Mouse (Mus musculus) ovary, adult 18-20 months (tissue): ENCODE results near the gene Elp4.
A peak's percentile ranks its signal among the peaks of the same experiment; 100 is the strongest.

Experiments used
- DNase-seq: peaks from one replicate; pipeline ENCODE4 v3.0.0; 2022; ENCODE audit warnings: low spot score, mixed read lengths

Gene Elp4

GRCm38 (mm10) chr2:105903896-105904756, at the start of gene Elp4, which contains the start of gene Immp1l:
TSS of gene Elp4 (minus strand) at chr2:105904564.
TSS of gene Immp1l (plus strand) at chr2:105904638.
- peak; percentile 94 for DNase-seq

DNA sequence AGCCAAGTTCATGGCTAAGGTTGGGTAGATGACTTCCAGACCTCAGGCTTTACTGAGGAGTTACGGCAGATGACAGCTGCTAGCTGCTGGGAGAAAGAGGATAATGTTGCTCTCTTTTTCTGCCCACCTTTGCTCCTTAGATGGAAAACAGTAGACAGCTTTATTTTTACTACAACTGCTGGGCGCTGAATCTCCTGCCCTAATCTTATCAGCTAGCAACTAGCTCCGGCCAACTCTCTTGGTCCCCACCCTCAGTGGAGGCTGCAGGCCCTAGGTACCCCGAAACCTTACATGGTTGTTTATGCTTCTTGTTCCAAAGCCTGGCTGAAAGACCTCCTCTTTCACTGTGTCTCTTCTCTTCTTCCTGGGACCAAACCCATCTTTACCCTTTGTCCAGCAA, 49.5 kb upstream of the Elp4 start:
- no peak for DNase-seq

DNA sequence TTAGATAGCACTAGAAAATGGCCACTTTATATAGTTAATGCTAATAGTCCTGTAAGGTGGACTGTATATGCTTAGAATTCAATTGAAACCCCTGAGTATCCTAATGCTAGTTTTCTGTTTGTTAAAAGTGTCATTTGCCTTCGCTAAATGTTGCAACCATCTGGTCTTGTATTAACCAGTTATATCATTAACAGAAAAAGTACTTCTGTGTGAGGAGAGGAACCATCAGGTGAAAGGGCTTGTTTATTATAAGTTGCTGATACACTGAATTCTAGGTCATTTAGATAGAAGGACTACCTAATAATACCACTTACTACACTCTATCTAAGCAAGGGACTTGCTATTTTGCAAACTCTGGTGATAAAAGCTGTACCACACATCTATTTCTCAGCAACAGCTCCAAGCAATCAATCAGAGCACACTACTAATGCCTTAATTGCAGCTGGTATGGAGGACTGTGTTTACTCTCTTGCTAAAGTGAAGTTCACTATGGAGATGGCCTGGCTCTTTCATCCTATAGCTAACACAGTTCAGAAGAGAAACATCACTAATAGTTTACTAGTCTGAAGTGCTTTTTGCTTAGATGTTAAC, 47.1 kb upstream of the Elp4 start:
- DNase-seq: no peak

GRCm38 (mm10) chr2:105950131-105950530, 45.8 kb upstream of the Elp4 start:
- DNase-seq: no peak

GRCm38 (mm10) chr2:105917623-105918346, 13.4 kb upstream of the Elp4 start:
- DNase-seq: no peak

DNA sequence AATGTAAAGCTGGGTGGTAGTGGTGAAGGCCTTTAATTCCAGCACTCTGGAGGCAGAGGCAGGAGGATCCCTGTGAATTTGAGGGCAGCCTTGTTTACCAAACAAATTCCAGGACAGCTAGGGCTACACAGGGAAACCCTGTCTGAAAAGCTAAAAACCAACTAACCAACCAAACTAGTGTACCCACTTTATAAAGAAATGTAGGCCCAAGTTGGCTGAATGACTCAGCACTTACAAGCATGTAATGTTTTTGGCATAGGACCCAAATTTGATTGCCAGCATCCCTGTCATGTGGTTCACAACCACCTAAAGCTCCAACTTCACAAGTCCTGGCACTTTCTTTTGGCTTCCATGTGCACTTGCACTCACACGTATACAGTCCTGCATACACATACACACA, 12.3 kb upstream of the Elp4 start:
- DNase-seq: no peak

GRCm38 (mm10) chr2:105913655-105914366, 9.4 kb upstream of the Elp4 start:
- DNase-seq: no peak

DNA sequence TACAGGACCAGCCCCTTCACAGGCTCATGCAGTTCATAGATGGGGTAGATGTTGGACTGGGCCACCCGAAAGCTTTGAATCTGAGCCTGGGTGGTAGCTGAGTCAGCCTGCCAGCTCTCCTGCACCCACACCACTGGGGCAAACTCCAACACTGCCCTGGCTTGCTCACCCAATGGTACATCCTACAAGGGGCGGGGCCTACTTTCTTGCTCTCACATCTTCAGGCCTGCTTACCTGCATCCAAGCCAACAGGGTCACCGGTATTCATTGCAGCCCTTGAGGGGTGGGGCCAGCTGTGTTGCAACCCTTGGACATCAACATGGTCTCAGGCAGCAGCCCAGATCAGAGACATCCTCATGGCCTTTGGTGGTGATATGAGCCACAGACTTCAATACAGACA, 6.2 kb upstream of the Elp4 start:
- no peak for DNase-seq

DNA sequence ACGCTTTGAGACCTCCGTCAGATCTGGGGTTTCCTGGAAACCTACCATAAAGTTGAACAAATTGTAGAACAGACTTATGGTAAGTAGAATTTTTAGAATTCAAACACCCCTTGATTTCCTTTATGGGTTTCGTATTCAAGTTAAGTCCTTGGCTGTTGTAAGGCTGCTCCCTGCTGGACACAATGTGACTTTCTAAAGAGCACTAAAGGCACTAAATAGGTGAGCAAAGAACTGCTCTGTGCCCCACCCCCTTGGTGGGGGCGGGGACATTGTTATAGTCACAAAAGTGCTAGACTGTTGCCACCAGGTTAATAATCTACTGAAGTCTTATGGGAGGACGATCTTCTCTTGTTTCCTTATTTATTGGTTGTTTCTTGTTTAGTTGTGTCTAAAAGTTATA, 4.0 kb upstream of the Elp4 start:
- DNase-seq: no peak

DNA sequence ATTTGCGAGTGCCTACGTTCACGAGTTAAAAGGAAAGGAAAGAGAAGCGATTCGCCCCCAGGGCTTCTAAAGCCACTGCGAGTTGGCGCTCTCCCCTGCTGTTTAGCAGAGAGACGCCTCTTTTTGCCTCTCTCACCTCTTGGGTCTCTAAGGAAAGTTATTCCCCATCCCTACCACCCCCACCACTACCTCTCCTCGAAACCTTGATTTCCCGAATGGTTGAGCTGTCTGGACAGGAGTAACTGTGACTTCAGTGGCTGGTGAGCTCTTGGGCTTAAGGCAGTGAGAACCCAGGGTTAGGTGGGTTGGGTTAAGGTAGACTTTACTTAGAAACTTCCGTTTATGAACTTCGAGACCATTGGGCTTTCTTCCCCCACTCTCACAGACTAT, 388 bp upstream of the Elp4 start:
- no peak for DNase-seq

DNA sequence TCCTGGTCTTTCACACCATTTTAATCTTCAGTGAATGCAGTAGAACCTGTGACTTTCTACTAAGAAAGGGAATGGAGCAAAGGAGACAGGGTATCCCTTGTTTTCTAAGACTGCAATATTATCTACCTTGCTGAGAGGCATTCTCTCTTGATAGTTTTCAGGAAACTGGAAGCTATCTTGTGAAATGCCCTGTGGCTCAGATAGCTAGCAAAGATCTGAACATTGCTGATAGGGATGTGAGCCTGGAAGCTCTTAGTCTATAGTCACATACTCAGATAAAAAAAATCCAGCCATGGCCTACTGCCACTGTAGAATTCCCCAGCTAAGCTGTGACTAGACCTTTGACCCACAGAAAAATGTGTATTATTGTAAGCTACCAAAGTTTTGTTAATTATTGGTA, 13.5 kb downstream of the Elp4 start:
- DNase-seq: no peak

DNA sequence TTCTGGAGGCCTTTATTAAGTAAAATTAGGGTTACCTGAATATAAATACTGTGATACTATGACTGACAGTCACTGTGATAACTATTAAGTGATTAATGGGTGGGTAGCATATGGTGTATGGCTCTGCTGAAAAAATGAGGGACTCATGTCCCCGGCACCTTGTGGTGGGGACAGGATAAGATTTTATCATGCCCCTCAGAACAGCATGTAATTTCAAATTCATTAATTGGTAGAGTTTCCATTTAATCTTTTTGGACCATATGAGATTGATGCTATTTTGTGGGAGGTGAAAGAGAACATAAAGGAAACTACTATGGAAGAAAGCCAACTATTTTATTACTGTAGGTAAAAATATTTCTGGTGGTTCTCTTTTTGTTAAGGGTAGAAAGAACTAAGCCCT, 31.0 kb downstream of the Elp4 start:
- DNase-seq: no peak

- DNase-seq: no peak
Measured at GRCm38 (mm10) chr2:105854740-105855139, 49.6 kb downstream of the Elp4 start.

GRCm38 (mm10) chr2:105852971-105853370, 51.4 kb downstream of the Elp4 start:
- no peak for DNase-seq

DNA sequence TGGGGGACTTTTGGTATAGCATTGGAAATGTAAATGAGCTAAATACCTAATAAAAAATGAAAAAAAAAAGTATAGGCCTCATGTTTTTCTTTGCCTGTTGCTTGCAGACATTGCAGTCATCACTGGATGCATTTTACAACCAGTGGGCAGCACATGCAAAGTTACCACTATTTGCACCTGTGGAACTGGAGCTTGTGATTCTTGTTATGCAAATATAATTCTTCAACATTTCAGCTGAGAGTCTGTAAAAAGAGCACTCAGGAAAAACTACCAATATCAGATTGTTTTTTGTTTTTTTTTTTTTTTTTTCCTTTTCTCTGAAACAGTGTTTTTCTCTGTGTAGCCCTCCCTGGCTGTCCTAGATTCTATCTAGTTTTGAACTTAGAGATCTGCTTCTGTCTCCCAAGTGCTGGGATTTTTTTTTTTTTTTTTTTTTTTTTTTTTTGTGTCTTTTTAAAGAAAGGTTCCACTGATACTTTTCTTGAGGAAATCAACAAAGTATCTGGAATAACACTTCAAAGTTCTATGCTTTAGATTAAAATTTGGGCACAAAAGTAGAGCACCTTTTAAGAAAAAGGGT, 52.6 kb downstream of the Elp4 start:
- no peak for DNase-seq

DNA sequence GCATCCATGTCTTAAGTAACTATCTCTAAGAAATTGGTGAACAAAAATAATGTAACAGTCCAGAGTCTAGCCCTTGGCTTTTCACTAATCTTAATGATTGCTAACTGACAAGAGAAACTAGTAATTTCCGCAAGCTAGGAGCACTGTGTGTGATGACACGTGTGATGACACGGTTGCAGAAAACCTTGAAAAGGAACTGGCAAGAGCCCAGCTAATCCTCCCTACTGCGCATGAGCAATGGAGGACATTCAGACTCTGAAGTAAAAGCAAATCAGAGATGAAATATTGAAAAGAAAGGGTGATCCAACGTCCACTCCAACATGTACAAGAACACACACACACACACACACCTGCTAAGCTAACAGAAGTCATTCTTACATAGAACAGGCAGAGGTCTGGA, 61.2 kb downstream of the Elp4 start:
- DNase-seq: no peak

GRCm38 (mm10) chr2:105817965-105818364, 86.4 kb downstream of the Elp4 start:
- DNase-seq: no peak

GRCm38 (mm10) chr2:105815170-105815569, 89.2 kb downstream of the Elp4 start:
- DNase-seq: no peak

- no peak for DNase-seq
Measured at GRCm38 (mm10) chr2:105813041-105813440, 91.3 kb downstream of the Elp4 start.

DNA sequence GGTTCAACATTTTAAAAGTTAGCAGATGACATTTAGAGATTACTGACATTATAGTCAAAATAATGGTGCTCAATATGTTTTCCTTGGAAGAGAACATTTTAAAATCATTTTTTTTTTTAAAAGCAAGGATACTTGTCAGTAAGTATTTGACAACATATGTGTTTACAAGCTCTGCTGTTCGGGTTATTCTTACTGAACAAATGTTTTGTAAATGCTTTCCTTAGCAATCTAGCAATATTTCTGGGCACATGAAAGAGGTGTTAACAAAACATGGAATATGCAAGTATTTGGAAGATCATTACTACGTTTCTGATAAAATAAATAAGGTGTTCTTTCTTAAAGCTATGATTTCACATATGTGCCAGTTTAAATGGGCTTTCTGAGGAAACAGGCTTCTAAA, 94.1 kb downstream of the Elp4 start:
- no peak for DNase-seq

GRCm38 (mm10) chr2:105806571-105806970, 97.8 kb downstream of the Elp4 start:
- no peak for DNase-seq

DNA sequence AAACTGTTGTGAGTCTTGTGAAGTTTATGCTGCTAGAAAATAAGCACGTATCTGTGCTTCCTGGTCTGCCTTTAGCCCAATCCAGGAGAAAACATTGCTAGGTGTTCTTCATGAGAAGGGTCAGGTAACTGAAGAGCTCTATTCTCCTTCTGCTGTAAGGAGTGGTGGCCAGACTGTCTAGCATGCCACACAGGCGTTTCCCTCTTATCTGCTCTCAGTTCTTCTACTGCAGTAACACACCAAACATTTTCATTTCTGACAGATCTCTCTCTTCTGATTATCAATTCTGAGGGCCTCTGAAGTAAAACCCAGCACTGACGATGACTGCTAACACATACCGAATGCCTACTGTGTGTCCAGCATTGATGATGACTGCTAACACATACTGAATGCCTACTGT, 98.3 kb downstream of the Elp4 start:
- DNase-seq: no peak
